Mouse (Mus musculus) monocyte, adult 2 months (primary cell): Measurements from ENCODE around the gene Ptger2.

Source experiments
- DNase-seq, 2 experiments: peaks; one replicate each; pipeline ENCODE4 v3.0.0; 2022; ENCODE audit warnings: low spot score in 2 of 2, low read depth in 1 of 2

Gene Ptger2

DNA sequence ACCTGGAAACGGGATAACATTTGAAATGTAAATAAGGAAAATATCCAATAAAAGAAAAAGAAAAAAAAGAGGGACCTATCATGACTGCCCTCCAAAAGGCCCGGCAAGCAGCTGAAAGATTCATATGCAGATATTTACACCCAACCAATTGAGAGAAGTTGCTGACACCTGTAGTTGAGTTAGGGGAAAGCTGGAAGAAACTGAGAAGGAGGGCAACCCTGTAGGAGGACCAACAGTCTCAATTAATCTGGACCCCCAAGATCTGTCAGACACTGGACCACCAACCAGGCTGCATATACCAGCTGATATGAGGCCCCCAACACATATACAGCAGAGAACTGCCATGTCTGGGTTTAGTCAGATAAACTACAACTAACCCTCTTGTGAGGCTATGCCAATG lies 60.1 kb downstream of the Ptger2 start:
- DNase-seq = no peak

DNA sequence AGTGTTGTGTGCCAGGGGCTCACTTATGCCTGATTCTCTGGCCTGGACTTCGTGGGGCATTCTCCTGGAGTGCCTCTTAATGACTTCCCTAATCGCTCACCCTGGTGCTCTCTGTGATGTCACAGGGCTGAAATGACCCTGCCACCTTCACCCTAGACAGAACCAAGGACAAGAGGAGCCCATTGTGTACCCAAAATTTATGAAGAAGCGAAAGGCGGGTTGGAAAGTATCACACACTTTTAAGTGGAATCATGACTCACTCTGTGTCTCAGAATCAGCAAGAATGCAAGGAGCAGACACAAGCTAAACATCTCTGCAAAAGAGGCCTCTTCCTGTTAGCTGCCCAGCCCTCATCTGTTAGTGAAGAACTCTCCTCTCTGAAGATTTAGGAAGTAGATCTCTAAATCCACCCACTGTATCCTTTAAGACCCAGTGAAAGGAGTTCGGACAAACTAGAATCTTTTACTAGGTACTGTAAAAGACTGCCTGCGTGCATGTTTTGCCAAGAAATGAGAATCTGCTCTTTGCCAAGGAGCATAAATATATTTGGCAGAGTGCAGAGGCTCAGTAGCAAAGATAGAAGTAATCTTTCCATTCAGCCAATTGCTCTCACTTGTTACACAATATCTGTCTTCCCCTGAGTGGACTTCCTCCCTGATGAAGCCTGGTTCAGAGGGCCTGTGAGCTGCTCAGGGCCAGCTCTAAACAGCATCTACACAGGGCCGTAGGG lies 61.9 kb downstream of the Ptger2 start:
- DNase-seq = peak; percentile 27 to 53

DNA sequence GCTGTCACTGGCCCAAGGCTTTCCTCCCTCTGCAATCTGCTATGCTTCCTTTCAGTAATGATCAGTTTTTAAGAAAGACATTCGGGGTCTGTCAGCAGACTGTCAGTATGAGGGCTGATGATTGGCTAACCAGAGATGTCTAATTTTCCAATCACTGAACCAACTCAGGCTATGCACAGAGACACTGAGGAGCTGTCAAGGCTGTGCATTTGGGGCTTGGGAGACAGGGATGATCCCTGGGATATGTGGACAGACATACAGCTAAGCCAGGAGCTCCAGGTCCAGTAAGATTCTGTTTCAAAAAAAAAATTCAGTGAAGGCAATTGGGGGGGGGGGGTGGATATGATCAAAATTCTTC lies 62.4 kb downstream of the Ptger2 start:
- no peak for DNase-seq

DNA sequence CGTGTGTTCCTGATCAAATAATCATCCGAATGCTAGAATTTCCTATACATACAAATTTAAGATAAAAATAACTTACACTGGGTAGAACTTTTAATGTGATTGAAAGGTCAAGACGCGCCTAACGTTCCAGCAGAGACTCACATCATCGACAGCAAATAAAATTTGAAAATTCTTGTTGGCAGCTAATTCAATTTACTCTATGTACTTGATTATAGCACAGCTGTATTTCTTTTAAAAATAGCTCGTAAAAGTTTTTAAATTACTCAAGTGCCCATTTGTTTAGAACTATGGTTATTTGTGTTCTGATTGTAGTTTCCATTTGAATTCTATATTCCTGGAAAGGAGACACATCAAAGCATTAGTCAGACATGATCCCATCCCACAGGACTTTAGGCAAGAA lies 63.1 kb downstream of the Ptger2 start:
- no peak for DNase-seq
